Mouse (Mus musculus): ENCODE measurements around the gene Strc. TPM values are rescaled to one million over a fixed set of nuclear protein-coding genes. Genes with fewer than 3 reads are reported as not detected.

Gene Strc
- total RNA-seq, 2 experiments from 2014 or later: 0.63 to 1.5 TPM

GRCm38 (mm10) chr2:121354820-121355592 lies 32.0 kb downstream of the Strc start, which contains the start of gene Ppip5k1:
Gene Ppip5k1, minus strand, starts transcription at chr2:121355396.
- DNase-seq: peak; percentile 98

- no peak for DNase-seq
Observed at GRCm38 (mm10) chr2:121354378-121354777, 32.6 kb downstream of the Strc start.

GRCm38 (mm10) chr2:121353156-121353555 lies 33.8 kb downstream of the Strc start:
- no peak for DNase-seq

GRCm38 (mm10) chr2:121339057-121339456 lies 47.9 kb downstream of the Strc start:
- DNase-seq: no peak

- no peak for DNase-seq
Observed at GRCm38 (mm10) chr2:121329492-121329891, 57.5 kb downstream of the Strc start.

GRCm38 (mm10) chr2:121323693-121324470 lies 63.1 kb downstream of the Strc start:
- DNase-seq: no peak

GRCm38 (mm10) chr2:121323041-121323440 lies 63.9 kb downstream of the Strc start:
- no peak for DNase-seq

- DNase-seq: no peak
Observed at GRCm38 (mm10) chr2:121316278-121316677, 70.7 kb downstream of the Strc start.

Other genes starting within 250 kb of the Strc start
- gene Adal, start 246.7 kb downstream of the Strc start, total RNA-seq (2021): 10 to 100 TPM; 22.7 to 24.1 TPM
- 1 to 10 TPM; 7.0 to 7.2 TPM for gene Lcmt2, start 246.5 kb downstream of the Strc start, total RNA-seq (2021)
- 10 to 100 TPM; 40.3 to 45.9 TPM for gene Tubgcp4, start 216.5 kb downstream of the Strc start, total RNA-seq (2021)
- gene Zscan29, start 216.0 kb downstream of the Strc start, total RNA-seq (2021): 1 to 10 TPM; 6.3 to 8.2 TPM
- 100 to 1,000 TPM; 145 to 163 TPM for gene Trp53bp1, start 115.8 kb downstream of the Strc start, total RNA-seq (2021)
- 100 to 1,000 TPM; 556 to 596 TPM for gene Map1a, start 97.6 kb downstream of the Strc start, total RNA-seq (2021)
- gene Ppip5k1, start 31.8 kb downstream of the Strc start, total RNA-seq (2021): 100 to 1,000 TPM in 1 of 2 experiments, 10 to 100 TPM in 1; 98.7 to 107 TPM
- 100 to 1,000 TPM; 376 to 384 TPM for gene Ckmt1, start 29.5 kb downstream of the Strc start, total RNA-seq (2021)
- gene Pdia3, start 26.6 kb upstream of the Strc start, total RNA-seq (2021): 100 to 1,000 TPM; 219 to 255 TPM
- 1 to 10 TPM; 5.7 to 6.4 TPM for gene Catsper2, start 26.6 kb upstream of the Strc start, total RNA-seq (2021)
- gene Ell3, start 57.1 kb upstream of the Strc start, total RNA-seq (2021): not detected
- gene Serf2, start 62.0 kb upstream of the Strc start, total RNA-seq (2021): 100 to 1,000 TPM; 157 to 175 TPM
- 10 to 100 TPM; 17.3 to 19.6 TPM for gene Hypk, start 66.1 kb upstream of the Strc start, total RNA-seq (2021)
- gene Serinc4, start 69.6 kb upstream of the Strc start, total RNA-seq (2021): under 1 TPM; 0.23 to 0.32 TPM
- gene Mfap1b, start 86.9 kb upstream of the Strc start, total RNA-seq (2021): 10 to 100 TPM; 45.1 to 47.4 TPM
- gene Mfap1a, start 119.5 kb upstream of the Strc start, total RNA-seq (2021): 10 to 100 TPM; 34.1 to 35.4 TPM
- 1 to 10 TPM; 2.7 to 3.4 TPM for gene Wdr76, start 119.6 kb upstream of the Strc start, total RNA-seq (2021)

Data from layer of hippocampus, postnatal 36 days (tissue).